Mouse (Mus musculus) left cerebral cortex, postnatal 25 days (tissue): ENCODE measurements at regions not wholly inside any gene's neighbourhood (a gene's known extent, or its start where the extent isn't known, plus 50 kb on each side); places are given as distances from the start of the nearest gene placed in this dataset.

Experiments
- DNase-seq, 2 experiments: peaks; one replicate each; pipeline ENCODE4 v3.0.0; 2022; ENCODE audit warnings: low spot score in 2 of 2, mixed read lengths in 1 of 2
- intact Hi-C: fragments of 180-260 bp; cut with DNase I; formaldehyde crosslinking; loops from one replicate; pipeline ENCODE4 v1.15.1; 2025

DNA sequence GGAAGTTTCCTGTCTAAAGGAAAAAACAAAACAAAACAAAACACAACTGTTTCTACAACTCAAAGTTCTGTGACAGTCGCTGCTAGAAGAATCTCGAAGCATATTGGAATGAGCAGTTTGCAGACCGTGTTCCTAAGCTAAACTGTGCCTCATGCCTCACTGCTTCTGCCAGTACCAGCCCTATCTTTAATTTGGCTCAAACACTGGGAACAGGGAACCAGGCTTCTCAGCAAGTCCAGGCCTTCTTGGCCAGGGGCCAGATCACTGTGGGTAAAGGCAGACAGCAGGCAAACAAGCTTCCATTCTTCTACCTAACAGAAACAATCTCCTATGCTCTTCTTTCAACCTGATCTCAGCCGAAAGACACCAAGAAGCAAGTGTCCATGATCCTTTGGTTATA, 56.5 kb downstream of the Tmsb4x start:
- intact Hi-C loops: no loop called here
- DNase-seq: peak in 1 of 2 experiments; percentile 30

DNA sequence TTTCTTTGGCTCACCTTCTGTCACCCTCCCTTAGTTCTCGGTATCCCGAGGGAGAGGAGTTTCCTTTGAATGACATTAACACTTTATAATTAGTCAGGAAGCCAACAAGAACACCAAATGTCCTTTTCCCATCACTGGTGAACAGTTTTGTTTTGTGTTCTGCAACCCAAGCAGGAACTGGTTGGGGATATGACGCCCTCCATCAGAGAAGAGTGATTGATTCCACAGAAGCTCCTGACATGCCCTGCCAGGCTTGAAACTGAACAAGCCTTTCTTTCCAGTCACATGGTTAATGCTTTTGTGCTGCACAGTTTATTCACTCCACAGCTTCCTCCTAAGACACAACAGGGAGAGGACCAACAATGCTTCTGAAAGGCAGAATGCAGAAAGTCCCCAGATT, 57.8 kb downstream of the Tmsb4x start:
- intact Hi-C loops: no loop called here
- DNase-seq: no peak

DNA sequence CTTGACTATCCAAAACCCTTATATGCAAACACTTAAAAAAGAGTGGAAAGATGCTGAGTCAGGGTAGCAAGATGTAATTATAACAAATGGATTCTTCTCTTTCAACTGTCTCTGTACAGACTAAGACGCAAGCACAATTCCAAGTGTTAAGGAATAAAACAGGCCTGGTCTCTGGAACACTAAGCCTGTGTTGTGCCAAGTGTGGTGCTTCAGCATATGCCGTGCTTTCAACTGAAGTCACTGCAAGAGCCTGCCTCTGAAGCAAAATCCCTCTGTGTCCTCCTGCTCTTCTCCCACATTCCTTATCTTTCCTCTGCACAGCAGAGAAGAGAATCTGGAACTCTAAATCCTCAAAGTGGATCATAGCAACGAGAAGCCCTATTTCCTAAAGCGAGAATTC, 59.7 kb downstream of the Tmsb4x start:
- DNase-seq: peak in 1 of 2 experiments; percentile 61
- intact Hi-C loops: loop anchor here (5.0 kb wide), 1 partner anchor 487 kb away; no protein-coding TSS in a partner anchor

DNA sequence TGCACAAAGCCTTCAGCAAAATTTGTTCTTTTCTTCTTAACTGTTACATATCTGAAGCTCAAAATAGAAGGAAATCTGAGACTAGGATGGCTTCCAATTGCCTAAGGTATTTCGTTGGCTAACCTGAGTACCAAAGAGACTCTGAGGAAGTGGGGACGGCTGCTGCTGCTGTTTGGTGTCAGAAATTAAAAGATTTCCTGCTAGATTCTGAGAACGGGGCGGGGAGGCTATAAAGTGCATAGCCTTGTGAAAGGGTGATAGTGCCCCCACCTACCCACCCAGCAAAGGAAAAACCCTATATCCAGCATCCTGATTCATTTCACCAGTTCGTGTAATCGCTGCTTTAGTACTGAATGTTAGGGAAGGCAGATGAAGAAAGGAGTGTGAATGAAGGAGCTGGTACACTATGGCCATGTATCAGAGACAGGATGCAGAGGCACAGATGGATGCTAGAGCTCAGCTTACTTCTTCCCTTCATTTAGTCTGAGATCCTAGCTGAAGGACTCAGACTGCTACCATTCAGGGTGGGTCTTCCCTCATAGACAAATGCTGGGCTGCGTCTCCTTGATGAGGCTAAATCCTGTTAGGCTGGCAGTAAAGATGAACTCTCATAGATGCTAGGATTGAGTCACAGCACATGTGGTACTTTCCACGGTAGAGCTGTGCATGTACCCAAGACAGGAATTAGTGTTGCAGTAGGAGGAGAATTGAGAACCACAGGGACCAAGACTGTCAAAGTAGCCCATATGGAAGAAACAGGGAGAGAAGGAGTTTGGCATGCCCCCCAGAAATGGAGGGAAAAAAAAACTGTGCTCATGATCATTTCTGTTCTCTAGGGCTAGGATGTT, 62.4 kb downstream of the Tmsb4x start:
- intact Hi-C loops: loop anchor here (5.0 kb wide), 1 partner anchor 484 kb away; no protein-coding TSS in a partner anchor
- DNase-seq: peak; percentile 23 to 63

DNA sequence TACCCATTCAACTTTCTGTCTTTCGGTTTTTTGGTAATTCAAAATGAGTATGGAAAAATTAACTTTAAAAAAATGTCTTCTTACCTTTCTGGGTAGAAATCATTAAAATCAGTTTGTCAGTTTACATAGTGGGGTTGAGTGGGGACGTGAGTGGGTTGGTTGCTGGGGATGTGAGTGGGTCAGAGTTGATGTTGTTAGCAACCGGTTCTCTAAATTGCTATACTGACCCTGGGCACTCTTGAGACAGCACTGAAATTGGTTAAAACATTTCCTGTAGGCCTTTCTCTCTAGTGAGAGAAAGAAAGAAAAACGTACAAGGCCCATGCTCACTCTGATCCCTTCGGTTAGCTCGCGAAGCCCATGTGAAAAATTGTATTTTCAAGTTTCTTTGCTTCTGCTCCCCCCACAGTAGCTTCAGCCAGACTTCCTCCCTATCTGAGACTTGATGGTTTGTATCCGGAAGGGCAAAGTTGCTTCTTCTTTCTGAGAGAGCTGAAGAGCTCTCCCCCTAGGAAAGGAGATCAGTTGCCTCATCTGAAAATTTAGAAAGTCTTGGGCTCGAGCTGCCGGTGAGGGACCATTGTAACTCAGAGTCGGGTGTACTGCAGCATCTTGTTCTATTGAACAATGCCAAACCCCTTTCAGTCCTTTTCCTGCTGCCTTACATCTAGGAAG, 63.5 kb downstream of the Tmsb4x start:
- intact Hi-C loops: loop anchor here (5.0 kb wide), 1 partner anchor 483 kb away; no protein-coding TSS in a partner anchor
- no peak for DNase-seq

DNA sequence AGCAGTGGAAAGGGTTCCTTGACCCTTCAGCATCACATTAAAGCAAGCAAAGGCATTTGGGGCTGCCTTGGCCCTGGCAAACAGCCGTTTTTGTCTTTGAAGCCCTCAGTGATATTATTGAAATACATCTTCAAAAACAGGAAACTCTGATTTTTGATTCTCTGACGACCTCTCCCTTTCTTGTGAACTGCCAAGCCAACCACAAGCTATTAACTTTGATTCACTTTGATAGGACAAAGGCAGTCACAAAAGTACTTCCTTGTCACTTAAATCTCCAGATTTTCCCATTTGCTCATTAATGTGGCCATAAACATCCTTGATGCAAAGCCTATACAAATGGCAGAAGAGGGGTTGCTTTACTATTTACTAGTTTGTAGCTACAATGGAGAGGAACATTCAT, 70.0 kb downstream of the Tmsb4x start:
- no peak for DNase-seq
- intact Hi-C loops: no loop called here

DNA sequence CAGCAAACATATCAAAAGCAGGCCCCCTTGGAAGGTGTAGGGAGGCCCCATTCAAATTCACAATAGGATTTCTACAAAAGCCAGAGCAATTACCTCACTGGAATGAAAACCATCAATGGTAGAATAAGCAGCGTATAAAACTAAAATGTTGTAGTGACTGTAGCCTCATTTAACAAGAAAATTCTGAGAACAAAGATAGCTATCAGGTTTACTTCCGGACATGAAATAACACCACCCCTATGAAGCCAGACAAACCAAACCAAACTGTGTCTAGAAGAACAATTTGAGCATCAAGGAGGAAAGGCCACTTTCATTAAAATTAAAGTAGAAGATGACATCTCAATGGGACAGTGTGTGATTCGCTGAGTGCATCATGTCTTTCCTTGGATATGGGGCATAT, 74.9 kb downstream of the Tmsb4x start:
- DNase-seq: no peak
- intact Hi-C loops: no loop called here

DNA sequence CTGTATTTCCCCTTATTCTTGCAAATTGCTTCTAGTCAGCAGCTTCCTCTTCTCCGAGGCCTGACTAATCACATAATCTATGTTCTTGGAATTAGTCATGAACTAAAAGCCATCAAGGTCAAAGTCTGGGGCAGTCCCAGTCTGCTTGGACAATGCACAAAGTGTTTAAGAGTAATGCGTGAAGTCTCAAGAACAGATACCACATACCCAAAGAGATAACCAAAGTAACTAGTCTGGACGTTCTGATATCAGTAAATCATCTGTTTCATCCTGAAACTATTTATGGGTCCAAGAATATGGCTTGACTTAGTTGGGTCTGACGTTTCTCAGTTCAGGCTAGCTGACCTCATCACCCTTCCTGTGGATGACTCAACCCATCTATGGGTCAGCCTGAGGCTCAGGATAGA, 76.1 kb downstream of the Tmsb4x start:
- intact Hi-C loops: no loop called here
- no peak for DNase-seq

DNA sequence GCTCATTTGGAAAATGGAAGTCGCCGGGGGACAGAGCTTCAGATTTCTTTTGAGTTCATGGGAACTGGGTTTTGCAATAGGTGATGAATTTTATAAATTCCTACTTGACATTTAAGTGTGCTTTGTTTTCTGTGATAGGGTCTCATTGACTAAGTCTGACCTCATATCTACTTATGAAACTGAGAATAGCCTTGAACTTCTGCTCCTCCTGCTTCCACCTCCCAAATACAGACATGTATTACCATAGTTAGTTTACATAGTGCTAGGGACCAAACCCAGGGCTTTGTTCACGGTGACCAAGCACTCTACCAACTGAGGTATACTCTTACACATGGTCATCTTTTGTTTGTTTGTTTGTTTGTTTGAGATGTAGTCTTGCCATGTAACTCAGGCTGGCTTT, 77.8 kb downstream of the Tmsb4x start:
- DNase-seq: no peak
- intact Hi-C loops: no loop called here

DNA sequence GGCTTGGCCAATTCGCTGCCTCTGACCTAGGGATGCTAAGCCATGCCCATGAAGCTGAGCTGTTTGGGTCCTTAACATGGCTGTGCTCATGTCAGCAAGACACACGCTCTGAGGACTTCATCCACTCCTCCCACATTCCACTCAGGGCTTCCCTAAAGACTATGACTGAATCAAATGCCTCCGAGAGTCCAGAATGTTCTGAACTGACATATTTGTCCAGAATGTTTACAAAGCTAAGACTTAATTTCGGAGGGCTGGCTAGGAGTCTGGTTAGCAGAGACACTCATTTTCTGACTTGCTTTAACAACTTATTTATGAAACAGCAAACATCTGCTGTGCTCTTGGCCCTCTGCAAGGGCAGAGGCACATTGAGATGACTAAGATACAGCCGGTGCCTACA, 78.5 kb downstream of the Tmsb4x start:
- DNase-seq: no peak
- intact Hi-C loops: no loop called here

DNA sequence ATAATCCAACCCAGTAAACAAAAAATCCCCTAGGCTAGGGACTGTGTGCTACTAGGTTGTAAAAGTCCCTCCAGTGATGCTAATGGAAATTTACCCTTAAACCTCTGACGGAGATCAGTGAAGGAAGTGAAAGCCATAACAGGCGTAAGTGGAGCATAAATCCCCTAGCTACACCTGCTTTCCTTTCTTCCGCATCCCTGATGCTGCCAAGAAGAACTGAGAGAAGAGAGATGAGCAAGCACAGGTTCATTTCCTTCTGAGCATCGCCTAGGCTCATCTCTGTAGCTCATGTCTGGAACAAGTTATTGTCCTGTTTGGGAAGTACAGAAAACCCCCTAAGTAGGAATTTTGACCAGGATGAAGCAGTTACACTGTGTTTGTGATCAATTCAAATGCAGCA, 89.8 kb downstream of the Tmsb4x start:
- DNase-seq: no peak
- intact Hi-C loops: no loop called here

DNA sequence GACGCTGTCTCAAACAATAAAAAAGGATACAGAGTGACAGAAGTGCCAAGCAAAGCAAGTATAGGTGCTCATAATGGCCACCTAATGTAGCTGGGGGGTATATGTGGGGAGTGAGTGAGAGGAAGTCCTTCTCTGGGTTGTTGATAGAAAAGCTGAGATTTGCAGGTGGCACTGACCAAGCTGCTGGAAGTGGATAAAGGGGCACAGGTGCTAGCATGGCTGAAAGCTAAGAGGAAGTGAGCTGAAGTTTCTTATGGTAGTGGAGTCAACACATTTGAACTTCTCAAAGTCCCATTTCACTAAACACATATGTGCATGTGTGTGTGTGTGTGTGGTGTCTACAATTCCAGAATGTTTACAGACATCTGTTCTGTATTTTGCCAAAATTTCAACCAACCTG, 94.0 kb downstream of the Tmsb4x start:
- no peak for DNase-seq
- intact Hi-C loops: no loop called here

DNA sequence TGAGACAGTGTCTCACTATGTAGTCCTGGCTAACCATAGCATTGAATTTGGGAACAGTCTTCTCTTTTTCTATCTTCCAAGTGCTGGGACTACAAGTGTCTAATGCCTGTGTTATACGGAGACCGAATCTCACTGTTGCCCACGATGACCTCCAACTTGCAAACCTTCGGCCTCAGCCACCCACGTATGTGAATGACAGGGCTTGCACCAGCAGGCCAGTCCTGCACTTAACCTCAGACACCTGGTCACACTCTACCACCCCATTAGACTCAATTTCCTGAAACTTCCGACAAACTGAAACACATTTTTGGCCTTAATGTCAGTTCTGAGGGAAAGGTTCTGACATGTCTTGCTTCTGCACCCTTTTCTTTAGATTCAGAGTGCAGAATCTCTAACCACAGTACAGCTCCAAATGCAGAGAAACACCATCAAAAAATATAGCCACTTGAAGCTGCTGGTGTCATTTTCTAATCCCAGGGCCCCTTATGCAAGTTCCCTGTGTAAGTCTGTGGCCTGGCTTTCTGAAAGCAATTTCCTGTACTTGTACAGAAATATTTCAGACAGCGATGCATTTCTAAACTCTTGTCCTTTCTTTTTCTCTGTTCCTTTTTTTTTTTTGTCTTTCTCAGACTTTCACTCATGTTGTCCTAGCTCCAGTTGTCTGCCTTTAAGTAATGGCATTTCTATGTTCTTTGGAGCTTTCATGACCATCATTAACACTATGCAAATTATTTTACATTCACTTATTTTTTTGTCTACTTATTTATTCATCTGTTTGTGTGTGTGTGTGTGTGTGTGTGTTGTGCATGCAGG, 97.8 kb downstream of the Tmsb4x start:
- intact Hi-C loops: no loop called here
- DNase-seq: no peak

DNA sequence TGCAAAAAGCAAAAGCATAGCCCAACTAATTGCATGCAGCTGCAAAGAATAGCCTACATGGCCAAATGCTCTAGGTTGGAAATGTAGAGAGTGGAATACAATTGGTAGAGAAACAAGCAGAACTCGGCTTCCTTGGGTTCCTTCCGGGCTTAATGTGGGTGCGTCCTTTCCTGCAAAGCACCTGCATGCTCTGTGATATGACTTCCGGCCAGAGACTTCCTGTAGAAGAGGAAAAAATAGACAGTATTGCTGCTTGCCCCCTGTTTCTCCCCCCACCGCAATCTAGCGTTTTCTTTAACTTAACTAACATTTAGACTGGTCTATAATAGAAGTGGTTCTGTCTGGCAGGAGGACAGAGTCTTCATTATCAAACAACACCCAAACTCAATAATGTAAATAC, 100.8 kb downstream of the Tmsb4x start:
- intact Hi-C loops: loop anchor here (10.0 kb wide), 1 partner anchor 96 kb away; the partner anchor contains the start of gene Tmsb4x
- no peak for DNase-seq

DNA sequence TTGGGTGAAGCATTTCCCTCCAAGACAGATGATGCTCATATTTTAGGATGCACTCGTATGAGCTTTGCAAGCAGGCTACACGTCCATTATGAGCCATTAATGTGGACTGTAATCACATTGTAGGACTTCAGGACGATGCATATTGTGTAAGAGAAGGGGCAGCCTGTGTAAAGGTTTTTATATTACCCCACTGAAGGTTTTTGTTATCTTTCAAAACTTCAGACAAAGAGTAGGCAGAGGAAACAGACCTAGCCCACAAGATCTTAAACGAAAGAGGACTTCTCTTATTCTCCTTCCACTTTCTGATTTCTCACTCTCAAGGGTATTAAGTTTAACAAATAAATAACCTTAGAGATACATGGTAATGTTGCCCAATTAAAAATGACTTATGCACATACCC, 101.6 kb downstream of the Tmsb4x start:
- DNase-seq: no peak
- intact Hi-C loops: loop anchor here (10.0 kb wide), 1 partner anchor 97 kb away; the partner anchor contains the start of gene Tmsb4x

DNA sequence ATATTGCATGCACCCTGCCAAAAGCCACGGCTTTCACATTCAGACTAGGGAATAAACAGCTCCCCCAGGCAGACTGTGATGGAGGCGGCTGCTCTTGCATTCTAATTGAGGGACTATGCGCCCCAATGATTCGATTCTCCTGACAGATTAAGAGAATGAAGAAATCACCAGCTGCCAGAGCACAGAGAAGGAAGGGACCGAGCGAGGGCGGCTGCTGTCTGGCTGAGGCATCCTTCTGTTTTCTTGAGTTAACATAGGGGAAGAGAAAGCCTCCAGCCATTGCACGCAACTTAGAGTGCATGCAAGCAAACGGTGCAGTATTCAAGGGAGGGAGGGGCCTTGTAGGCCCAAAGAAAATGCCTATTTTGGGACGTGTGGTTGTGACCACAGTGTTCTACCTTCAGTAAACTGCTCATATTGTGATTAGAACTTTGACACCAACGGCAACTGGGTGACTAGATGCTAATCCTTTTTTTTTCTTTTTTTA, 103.1 kb downstream of the Tmsb4x start:
- intact Hi-C loops: loop anchor here (10.0 kb wide), 1 partner anchor 99 kb away; the partner anchor contains the start of gene Tmsb4x
- peak; percentile 17 to 43 for DNase-seq

DNA sequence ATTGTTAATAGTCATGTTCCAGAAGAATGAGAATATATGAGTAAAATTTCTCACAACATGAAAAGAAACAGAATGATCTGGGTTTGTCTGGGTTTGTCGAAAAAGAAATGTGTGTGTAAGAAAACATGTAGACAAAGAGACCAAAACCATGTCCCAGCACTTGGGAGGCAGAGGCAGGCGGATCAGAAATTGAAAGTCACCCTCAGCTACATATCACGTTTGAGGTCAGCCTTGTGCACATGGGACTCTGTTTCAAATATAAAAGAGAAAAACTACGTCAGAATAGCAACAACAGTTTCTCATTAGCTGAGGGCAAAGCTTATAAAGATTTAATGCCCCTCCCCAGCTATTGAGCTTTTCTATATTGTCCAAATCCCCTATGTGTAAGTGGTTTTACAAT, 103.8 kb downstream of the Tmsb4x start:
- intact Hi-C loops: loop anchor here (10.0 kb wide), 1 partner anchor 99 kb away; the partner anchor contains the start of gene Tmsb4x
- DNase-seq: no peak

DNA sequence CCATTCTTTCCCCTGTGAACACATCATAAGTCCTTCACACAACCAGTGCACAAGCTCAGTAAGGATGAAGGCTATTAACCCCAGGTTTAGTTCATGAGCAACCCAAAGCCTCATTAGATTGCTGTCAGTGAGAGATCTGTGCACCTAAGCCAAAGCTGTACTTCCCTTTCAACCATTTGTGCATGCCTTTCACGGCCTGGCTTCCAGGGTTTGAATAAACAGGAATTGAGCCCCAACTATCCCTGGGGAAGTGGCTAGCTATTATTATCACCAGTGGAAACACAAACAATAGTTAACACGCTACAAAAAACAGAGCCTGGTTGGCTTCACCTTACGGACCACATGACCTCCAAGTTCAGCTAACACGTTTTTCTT, 104.9 kb downstream of the Tmsb4x start:
- no peak for DNase-seq
- intact Hi-C loops: loop anchor here (10.0 kb wide), 1 partner anchor 101 kb away; the partner anchor contains the start of gene Tmsb4x

DNA sequence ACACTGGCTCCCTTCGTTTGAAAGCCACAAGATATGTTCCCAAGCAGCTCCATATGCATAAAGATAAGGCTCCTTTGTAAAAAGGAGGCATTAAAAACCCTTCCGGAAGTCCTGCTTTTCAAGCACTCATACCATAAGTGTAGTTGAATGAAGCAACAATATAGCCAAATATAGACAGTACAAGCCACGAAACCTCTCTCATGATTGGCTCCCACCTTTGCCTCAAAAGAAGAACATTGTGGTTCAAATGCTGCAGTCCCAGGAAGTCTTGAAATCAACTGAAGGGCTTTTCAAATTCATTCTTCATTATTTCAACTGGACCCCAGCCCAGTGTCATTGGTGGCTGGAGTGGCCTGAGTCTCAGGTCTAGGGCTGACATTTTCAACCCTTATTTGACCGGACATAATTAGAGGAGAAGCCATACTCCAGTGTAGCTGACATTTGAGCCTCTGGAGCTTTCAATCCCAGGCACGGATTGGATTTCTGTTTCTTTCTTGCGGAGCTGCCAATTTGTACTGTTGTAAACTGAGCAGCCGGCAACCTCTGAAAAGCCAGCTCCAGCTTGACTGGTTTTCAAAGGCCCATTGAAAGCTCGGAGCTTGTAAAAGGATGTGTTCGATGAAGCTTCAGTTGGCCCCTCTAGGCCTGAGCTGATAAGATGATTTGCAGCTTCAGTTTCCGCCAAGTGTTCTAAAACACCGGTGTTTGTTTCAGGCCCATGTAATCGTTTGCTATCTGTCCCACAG, 105.4 kb downstream of the Tmsb4x start:
- DNase-seq: no peak
- intact Hi-C loops: loop anchor here (10.0 kb wide), 1 partner anchor 101 kb away; the partner anchor contains the start of gene Tmsb4x
